Mouse (Mus musculus) liver, embryonic 14.5 days (tissue): ENCODE data around the gene 1520401A03Rik. TPM values are rescaled to one million over a fixed set of nuclear protein-coding genes. Genes with fewer than 3 reads are reported as not detected.
A peak's percentile ranks its signal among the peaks of the same experiment; 100 is the strongest.

Experiments used
- ATAC-seq: fragments of 200-750 bp; cut with Nextera tagmentation; 2 replicates; pipeline ENCODE4 v1.8.0; 2017; ENCODE audit warnings: moderate number of reproducible peaks, mild to moderate bottlenecking, moderate library complexity; ENCODE audit not compliant: insufficient read depth
- DNase-seq, 3 experiments: peaks; one replicate each; pipeline ENCODE4 v3.0.0-alpha.2; 2012 to 2013; ENCODE audit warnings: low read depth in 3 of 3, low spot score in 3 of 3
- H3K27ac ChIP-seq: fragments of 300-500 bp; sonication (generic); 2 replicates; pipeline ENCODE4 v1.5.1; 2014; ENCODE audit warnings: moderate library complexity, mild to moderate bottlenecking, control low read depth, inconsistent platforms
- H3K27me3 ChIP-seq: fragments of 300-500 bp; sonication (generic); 2 replicates; pipeline ENCODE4 v1.6.1; 2014; ENCODE audit warnings: mild to moderate bottlenecking, low read length, moderate library complexity; ENCODE audit not compliant: control insufficient read depth, insufficient read depth
- H3K36me3 ChIP-seq: fragments of 300-500 bp; sonication (generic); replicated peaks from 2 replicates; pipeline ENCODE4 v1.6.1; 2014; ENCODE audit warnings: low read depth; ENCODE audit not compliant: control insufficient read depth, insufficient read depth
- H3K4me1 ChIP-seq, 2 experiments: fragments of 200-500 bp in 1 of 2; fragments of 300-500 bp in 1 of 2; sonication (generic) in 1 of 2; replicated peaks; 2 replicates each; pipeline ENCODE4 v1.6.1; 2012 to 2014; ENCODE audit warnings: antibody characterized with exemption in 1 of 2, inconsistent platforms in 1 of 2, low read length in 1 of 2; ENCODE audit not compliant: control insufficient read depth in 2 of 2, insufficient read depth in 2 of 2
- H3K4me2 ChIP-seq: fragments of 300-500 bp; sonication (generic); 2 replicates; pipeline ENCODE4 v1.6.1; 2014; ENCODE audit warnings: low read depth, mild to moderate bottlenecking, control low read depth, moderate library complexity
- H3K4me3 ChIP-seq, 2 experiments: fragments of 200-500 bp in 1 of 2; fragments of 300-500 bp in 1 of 2; sonication (generic) in 1 of 2; 2 replicates each; pipeline ENCODE4 v1.5.1; 2012 to 2014; ENCODE audit warnings: low read depth in 2 of 2, low read length in 2 of 2, mild to moderate bottlenecking in 2 of 2, control low read depth in 1 of 2, inconsistent platforms in 1 of 2, moderate library complexity in 1 of 2; ENCODE audit not compliant: insufficient read depth in 1 of 2
- H3K9ac ChIP-seq: fragments of 300-500 bp; sonication (generic); replicated peaks from 2 replicates; pipeline ENCODE4 v1.6.1; 2014; ENCODE audit warnings: mild to moderate bottlenecking, control low read depth, moderate library complexity
- H3K9me3 ChIP-seq: fragments of 300-500 bp; sonication (generic); 2 replicates; pipeline ENCODE4 v1.6.1; 2016; ENCODE audit warnings: low read length, mixed read lengths; ENCODE audit not compliant: control insufficient read depth
- CTCF ChIP-seq: IDR thresholded peaks from 2 replicates; pipeline ENCODE4 v1.5.1; 2016; ENCODE audit warnings: antibody characterized with exemption, low read depth, control low read depth
- EP300 ChIP-seq: IDR thresholded peaks from 2 replicates; pipeline ENCODE4 v1.6.1; 2016; ENCODE audit warnings: antibody characterized with exemption, low read depth
- WGBS: fragments of 180-500 bp; shearing (Covaris S2); extraction: QIAGEN DNeasy Blood & Tissue Kit; methylation state at CpG from one replicate; pipeline ENCODE4 v1.1.7; 2014; ENCODE audit not compliant: insufficient replicate concordance; 5-methylcytosine and 5-hydroxymethylcytosine counted together
- polyA plus RNA-seq, 2 experiments: library from polyadenylated mRNA; depleted of rRNA in 1 of 2; stranded (reverse) in 1 of 2; unstranded in 1 of 2; fragments of >200 nt; fragmentation: Nextera tagmentation in 1 of 2; extraction: Ambion mirVana in 1 of 2; gene quantifications; 2 replicates each; pipeline versions ENCODE4 v1.2.1 to v1.2.3; 2012 to 2014

The 1520401A03Rik gene
- polyA plus RNA-seq, 2 experiments = 0.09 TPM; not detected in 1

DNA sequence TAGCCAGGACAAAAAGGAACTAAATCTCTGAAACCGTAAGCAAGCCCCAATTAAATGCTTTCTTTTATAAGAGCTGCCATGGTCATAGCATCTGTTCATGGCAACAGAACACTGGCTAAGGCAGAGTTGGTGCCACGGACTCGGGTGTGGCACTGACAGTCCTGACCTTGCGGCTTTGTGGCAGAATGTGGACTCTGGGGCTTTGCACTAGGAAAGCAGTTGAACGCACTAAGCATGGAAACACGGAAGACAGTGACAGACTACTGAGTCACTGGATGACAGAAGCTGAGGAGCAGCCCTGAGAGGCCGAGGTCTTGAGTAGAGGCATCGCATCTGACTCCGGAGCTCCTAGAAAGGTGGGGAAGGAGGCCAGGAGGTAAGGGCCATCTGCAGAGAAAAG, 35.0 kb upstream of the 1520401A03Rik start:
- Histone ChIP-seq H3K4me3 (no peak overlapping the region), H3K9ac (no peak overlapping the region), H3K36me3 (no peaks in the 10 kb centered on the region), H3K9me3 (no peaks in the 10 kb centered on the region), H3K4me2 (no peak overlapping the region), H3K27ac (no peak overlapping the region), H3K27me3 (no peaks in the 10 kb centered on the region), H3K4me1 (no peaks in the 10 kb centered on the region)
- ATAC-seq (no peak), DNase-seq (no peak)
- TF ChIP-seq CTCF (no peak), EP300 (no peak)
- WGBS = 78% methylated on average over 9 of the region's 9 CpGs

DNA sequence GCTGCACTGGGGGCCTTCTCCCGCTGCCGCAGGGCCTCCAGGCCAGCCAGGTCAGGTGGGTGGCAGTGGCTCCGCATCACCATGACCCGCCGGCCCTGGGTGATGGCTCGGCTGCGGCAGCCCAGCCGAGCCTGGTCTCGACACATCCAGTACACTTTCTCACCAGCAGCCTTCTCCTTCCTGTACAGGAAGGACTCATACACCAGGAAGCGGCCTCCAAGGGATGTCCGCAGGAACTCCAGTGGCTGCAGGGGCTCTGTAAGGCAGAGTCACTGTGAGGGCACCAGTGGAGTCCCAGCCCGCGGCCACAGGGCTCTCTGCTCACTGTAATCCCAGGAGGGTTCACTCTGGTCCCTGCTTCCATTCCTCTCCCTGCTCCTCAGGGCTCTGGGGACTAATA, 33.1 kb upstream of the 1520401A03Rik start:
- no peaks in the 10 kb centered on the region for H3K9me3 ChIP-seq
- H3K36me3 ChIP-seq = no peaks in the 10 kb centered on the region
- no peak for ATAC-seq
- H3K4me2 ChIP-seq = no peak overlapping the region
- DNase-seq = no peak
- H3K4me1 ChIP-seq = no peaks in the 10 kb centered on the region
- TF ChIP-seq CTCF (no peak), EP300 (no peak)
- WGBS = 67% methylated on average over 13 of the region's 13 CpGs
- H3K4me3 ChIP-seq = no peak overlapping the region
- no peak overlapping the region for H3K9ac ChIP-seq
- H3K27ac ChIP-seq = no peak overlapping the region
- no peaks in the 10 kb centered on the region for H3K27me3 ChIP-seq

- H3K27me3 ChIP-seq = peaks cover 26% of the 10 kb centered on the region
- no peak overlapping the region for H3K27ac ChIP-seq
- H3K9ac ChIP-seq = no peak overlapping the region; the same call in 1 of the 2 replicates
- peak overlapping the region; percentile 49 for H3K4me2 ChIP-seq
- ATAC-seq = no peak
- TF ChIP-seq EP300 (no peak), CTCF (no peak)
- peak overlapping the region; percentile 26 to 34; a peak in 1 of 4 replicates for H3K4me3 ChIP-seq
- DNase-seq = no peak
- WGBS = 58% methylated on average over 11 of the region's 11 CpGs
- H3K9me3 ChIP-seq = no peaks in the 10 kb centered on the region
- peaks cover 0 to 3% of the 10 kb centered on the region in 2 experiments; a peak in 1 of 4 replicates for H3K4me1 ChIP-seq
- H3K36me3 ChIP-seq = no peaks in the 10 kb centered on the region
These were observed 27.0 kb upstream of the 1520401A03Rik start for GRCm38 (mm10) chr17:23749400-23750191.

- Histone ChIP-seq H3K4me2 (peak overlapping the region; percentile 49), H3K4me1 (peaks cover 0 to 3% of the 10 kb centered on the region in 2 experiments; a peak in 1 of 4 replicates), H3K9me3 (no peaks in the 10 kb centered on the region), H3K36me3 (no peaks in the 10 kb centered on the region), H3K27me3 (peaks cover 33% of the 10 kb centered on the region), H3K4me3 (peak overlapping the region; percentile 26 to 34; a peak in 1 of 4 replicates), H3K27ac (no peak overlapping the region), H3K9ac (no peak overlapping the region; the same call in 1 of the 2 replicates)
- DNase-seq = peak; percentile 62 to 65 (median 62)
- TF ChIP-seq EP300 = no peak
- TF ChIP-seq CTCF = peak; percentile 86
- 26% methylated on average over 10 of the region's 10 CpGs for WGBS
- peak; percentile 27; the same call in 1 of the 2 replicates for ATAC-seq
These were observed 26.2 kb upstream of the 1520401A03Rik start for GRCm38 (mm10) chr17:23748631-23749391.

GRCm38 (mm10) chr17:23748026-23748425, 25.4 kb upstream of the 1520401A03Rik start:
- WGBS = 18% methylated on average over 6 of the region's 6 CpGs
- ATAC-seq (no peak), DNase-seq (no peak)
- no peak overlapping the region for H3K9ac ChIP-seq
- no peak overlapping the region for H3K27ac ChIP-seq
- H3K27me3 ChIP-seq = peaks cover 41% of the 10 kb centered on the region
- H3K4me1 ChIP-seq = peaks cover 0 to 3% of the 10 kb centered on the region in 2 experiments; a peak in 1 of 4 replicates
- TF ChIP-seq CTCF = no peak
- TF ChIP-seq EP300 = no peak
- no peak overlapping the region for H3K4me2 ChIP-seq
- H3K9me3 ChIP-seq = no peaks in the 10 kb centered on the region
- H3K4me3 ChIP-seq = no peak overlapping the region
- H3K36me3 ChIP-seq = no peaks in the 10 kb centered on the region
